Mouse (Mus musculus): ENCODE measurements at regions not wholly inside any gene's neighbourhood (a gene's known extent, or its start where the extent isn't known, plus 50 kb on each side); places are given as distances from the start of the nearest gene placed in this dataset.
"Not testable (repeated sequence)": the region's sequence is repeated elsewhere in the genome, so short reads cannot be mapped to it uniquely, and the experiment has no call there.

DNA sequence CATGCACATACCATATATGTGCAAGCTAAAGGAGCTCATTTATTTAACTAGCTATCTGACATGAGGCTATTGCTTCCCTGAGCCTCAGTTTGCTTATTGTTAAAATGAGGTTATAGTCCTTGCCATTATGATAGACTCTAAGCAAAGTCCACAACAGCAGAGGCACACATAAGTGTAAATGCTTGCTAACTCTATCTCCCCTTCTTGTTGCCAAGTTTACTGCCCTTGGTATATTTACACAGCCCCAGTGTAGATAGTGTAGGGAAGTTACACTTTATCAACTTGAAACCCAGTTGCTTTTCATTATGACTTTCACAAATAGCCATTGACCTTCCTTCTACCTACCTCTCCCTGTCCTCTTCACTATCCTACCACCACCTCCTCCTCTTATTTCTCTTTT is 782.6 kb upstream of the Agtr1b start:
- DNase-seq (ENCODE audit: low read depth, low spot score): no peak

DNA sequence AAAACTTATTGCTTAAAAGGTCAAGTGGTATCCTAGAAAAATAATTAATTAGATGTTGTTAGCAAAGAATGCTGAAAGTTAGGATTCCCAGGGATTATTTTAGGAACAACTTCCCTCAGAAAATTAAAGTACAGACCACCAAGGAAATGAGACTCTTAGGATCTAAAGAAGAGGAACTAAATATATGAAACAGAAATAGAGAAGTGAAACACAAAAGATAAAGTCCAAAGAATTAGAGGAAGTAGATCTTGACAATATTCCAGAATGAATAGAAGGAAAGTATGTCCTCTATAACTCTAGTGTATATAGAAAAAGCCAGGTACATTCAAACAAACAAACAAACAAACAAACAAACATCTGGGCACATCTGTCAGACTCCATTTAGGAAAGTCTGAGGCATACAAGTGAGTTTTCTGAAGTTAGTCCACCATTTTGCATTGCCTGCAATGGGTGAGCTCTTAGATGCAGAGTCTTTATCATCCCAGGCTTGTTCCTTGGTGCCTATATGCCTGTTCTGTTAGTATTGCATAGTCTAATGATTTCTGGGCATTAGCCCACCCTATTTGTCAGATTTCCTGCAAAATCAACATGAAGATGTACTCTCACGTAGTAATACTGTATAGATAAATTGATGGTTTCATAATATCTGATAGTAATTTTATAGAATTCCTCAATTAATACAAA is 762.0 kb upstream of the Agtr1b start:
- DNase-seq (ENCODE audit: low read depth, low spot score): no peak

DNA sequence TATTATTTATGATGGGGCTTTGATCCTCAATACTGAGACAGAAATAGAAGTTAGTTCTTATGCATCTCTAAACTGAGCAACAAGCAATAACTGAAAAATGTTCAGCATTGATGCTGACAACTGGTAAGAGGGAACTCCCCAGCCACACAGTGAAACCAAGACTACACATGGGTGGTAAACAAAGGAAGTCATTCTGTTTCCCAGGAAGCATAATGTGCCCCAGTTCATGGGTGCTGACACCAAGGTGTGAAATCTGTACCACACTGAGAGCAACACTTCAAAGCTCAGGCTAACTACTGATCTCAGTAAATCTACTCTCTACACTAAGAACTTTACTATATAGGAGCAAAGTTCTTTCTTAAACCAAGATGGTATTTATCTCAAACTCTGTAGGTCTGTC is 759.2 kb upstream of the Agtr1b start:
- DNase-seq (ENCODE audit: low read depth, low spot score): no peak

DNA sequence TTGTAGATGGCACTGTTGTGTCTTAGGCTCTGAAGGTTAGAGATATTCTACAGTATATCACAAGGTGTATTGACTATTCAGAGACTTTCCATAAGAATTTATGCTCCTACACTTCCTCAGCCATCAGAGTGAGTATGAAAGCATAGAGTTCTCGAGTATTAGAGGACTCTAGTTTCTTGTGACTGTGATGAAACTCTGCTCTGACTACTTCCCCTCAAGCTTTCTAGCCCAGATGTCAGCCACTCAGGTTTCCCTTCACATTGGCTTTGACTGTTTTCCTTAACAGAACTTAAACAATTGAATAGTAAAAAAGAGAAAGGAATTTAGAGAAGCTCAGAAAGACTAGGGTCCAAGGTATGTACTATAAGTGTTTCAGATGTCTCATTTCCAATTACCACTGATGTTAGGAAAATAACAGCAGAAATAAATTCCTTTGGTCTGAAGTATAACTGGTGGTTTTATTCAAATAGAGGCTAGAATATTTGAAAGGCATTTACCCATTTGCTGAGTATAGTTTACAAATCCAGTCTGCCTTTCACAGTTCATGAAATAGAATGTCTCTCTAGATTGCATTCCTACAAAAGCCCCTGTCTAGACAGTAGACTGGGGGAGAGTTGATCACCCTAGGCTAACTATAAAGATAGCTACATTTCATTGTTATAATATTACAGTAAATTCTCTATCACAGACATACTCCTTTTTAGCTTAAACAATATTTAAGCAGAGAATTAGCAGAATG is 751.4 kb upstream of the Agtr1b start:
- no peak for DNase-seq (ENCODE audit: low read depth, low spot score)

DNA sequence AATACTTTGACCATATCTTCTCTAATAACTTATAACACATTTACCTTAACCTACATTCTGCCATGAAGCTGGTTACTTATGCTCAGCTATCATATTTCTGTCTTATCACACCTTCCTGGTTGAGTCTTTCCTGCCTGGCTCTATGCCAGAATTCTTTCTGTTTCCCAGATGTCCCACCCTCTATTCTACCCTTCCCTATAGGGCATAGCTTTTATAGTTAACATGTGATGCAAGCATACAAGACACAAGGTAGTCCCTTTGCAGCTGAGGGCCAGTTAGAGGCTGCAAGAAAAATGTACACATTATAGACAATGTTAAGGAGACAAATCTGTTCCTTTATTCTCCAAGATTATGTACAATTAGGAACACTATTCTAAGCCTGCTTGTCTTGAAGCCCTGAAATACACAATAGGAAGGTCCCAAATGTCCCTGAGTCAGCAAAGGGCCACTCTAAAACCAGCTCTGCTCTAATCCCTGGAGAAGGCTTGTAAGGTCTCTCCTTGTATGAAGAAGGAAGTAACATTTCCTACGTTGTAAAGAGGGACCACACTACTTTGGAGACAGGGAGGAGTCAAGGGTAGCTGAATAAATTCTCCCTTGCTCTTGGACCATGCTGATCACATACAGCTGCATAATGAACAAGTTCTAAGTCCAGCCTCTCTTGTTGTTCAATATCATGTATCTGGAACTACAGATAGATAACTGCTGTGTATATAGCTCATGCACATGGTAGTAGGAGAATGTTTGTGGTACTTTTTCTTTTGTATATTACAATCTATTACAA is 745.0 kb upstream of the Agtr1b start:
- no peak for DNase-seq (ENCODE audit: low read depth, low spot score)

DNA sequence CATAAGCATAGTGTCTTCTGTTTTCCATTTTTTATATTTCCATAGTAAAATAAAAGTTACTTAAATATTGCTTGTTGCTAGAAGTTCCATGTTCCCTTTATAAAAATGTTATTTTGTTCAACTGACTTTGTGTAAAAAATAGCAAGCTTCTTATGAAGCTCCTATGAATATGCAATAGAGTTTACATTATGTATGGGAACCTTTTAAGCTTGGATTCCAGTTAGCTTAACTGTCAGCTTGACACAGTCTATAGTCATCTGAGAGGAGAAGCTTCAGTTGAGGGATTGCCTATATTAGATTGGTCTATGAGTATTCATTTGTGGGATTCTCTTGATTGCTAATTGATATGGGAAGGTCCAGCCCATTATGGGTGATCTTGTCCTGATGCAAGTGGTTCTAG is 723.2 kb upstream of the Agtr1b start:
- no peak for DNase-seq (ENCODE audit: low read depth, low spot score)

DNA sequence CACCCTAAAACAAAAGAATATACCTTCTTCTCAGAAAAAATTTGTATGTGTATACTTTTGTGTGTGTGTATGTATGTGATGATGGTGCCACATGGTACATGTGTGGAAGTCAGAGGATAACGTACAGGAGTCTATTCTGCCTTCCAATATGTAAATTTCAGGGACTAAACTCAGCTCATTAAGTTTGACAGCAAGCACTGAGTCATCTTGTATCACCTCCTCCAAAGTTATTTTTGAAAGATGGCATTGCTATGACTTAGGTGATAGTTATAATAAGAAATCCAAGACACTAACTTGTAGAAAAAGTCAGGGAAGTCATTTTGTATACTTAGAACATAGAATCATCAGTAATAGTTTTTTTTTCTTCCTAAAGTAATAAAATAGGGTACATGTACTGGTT is 719.4 kb upstream of the Agtr1b start:
- no peak for DNase-seq (ENCODE audit: low read depth, low spot score)

DNA sequence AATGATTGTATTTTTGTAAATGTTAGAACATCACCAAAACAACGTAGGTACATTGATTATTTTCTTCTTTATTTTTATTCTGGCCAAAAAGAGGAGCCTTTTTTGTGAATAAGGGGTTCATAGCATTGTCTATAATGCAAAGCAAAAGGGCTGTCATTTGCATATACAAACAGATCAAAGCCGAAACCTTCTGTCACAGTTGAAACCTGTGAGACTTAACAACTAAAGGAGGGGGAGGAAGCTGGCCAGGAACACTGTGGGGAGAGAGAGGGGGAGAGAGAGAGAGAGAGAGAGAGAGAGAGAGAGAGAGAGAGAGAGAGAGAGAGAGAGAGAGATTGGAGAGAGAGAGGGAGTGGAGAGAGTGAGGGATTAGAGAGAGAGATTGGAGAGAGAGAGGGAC is 710.6 kb upstream of the Agtr1b start:
- no peak for DNase-seq (ENCODE audit: low read depth, low spot score)

DNA sequence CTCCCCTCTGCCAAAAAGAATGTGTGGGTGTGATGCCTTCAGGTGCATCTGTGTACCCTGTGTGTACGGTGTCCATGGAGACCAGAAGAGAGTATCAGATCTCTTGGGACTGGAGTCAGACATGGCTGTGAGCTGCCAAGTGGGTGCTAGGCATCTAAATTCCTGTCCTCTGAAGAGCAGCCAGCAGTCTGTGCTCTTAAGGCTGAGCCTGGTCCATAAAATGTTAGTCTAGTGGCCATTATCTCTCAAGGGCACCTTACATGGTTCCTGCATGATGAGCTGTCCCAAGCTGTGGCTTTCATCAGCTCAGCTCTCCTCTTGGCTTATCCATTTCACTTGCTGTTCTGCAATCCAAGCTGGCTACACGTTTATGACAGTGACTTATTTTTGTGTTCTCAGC is 686.4 kb upstream of the Agtr1b start:
- DNase-seq (ENCODE audit: low read depth, low spot score): not testable (repeated sequence)

DNA sequence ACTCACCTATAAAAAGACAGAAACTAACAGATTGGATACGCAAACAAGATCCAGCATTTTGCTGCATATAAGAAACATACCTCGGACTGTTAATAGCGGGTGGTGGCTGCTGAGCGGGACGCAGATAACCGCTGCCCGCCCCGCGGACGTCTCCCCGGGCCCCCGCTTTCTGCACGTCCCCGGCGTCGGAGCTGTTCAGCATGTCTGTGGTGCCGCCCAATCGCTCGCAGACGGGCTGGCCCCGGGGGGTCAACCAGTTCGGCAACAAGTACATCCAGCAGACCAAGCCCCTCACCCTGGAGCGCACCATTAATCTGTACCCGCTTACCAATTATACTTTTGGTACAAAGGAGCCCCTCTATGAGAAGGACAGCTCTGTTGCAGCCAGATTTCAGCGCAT is 682.4 kb upstream of the Agtr1b start:
- DNase-seq (ENCODE audit: low read depth, low spot score): not testable (repeated sequence)

DNA sequence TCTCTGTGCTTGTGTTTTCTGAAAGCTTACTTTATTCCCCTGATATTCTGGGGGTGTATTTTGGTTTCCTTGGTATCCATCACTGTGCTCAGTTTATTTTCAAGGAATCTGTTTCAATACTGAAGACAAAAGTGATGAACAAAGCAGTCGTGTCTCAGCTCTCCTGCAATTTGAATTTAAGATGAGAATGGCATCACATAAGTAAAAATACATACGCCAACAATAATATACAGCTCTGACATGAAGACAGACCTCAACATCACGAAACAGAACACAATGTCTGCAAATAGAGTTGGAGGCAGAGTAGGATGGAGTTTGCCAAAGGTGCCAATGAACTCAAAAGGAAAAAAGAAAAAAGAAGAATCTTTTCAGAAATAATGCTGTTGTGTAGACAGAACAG is 679.0 kb upstream of the Agtr1b start:
- DNase-seq (ENCODE audit: low read depth, low spot score): no peak

DNA sequence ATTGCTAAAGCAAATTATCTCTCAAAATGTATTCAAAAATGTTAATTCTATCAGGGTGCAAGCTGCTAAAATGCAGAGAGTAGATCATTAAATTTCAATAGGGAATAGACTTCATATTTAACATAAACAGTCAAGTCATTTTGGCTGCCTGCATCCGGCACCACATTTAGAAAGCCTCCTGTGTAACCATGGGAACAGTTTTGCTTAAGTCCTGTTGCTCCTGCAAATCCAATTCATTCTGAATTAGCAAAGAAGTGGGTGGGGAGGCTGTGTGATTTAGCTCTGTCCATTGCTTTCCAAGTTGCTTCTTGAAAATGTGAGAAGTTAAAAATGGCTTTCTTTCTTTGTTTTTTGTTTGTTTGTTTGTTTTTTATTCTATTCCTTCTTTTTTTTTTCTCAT is 658.9 kb upstream of the Agtr1b start:
- no peak for DNase-seq (ENCODE audit: low read depth, low spot score)

DNA sequence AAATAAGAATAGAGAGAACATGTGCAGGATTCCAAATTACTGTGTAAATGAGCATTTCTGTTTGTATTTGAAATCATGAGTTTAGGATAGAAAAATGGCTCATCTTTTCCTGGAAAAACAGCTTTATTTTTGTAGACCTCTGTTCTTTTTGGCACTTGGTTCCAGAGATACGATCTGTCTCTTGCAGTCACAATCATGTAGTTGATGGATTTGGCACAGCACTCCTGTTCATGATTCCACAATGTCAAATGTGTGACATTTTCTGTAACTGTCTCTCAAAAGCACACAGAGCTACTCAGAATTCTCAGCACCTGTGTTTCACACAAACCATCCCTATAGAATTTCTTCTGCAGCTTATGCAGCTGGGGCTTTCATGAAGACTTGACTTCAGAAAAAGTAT is 654.0 kb upstream of the Agtr1b start:
- DNase-seq (ENCODE audit: low read depth, low spot score): no peak

DNA sequence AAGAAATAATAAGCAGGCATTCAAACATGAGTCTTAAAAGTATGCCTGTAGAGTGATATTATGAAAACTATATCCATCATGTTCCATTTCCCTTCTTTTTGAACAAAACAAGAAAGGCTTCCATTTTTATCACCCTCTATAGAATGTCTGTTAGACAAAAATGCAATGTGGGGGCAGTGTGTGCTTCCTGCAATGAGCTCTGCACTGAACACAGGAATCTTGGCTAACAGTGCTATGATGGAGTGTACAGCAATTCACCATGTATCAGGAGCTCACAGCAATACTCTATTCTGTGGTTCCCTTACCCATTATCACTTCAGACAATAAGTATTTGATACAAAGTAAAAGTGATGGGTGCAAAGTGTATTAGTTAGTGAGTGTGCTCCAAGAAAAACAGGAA is 653.3 kb upstream of the Agtr1b start:
- DNase-seq (ENCODE audit: low read depth, low spot score): no peak

DNA sequence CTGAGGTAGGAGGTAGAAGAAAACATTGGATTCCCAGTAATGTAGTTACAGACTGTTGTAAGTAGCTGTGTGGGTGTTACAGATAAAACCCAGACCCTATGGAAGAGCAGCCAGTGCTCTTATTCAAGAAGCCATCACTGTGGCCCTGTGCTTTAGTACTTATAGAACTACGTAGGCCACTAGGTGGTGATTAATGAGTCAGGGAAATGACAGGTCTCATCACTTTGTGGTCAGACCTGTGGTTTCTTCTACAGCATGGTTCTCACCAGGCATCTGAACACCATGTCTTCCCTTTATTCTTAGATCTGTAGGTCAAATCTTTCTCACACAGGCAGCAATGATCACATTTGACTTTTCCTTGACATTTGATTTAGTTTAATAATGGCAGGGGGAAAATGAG is 642.7 kb upstream of the Agtr1b start:
- no peak for DNase-seq (ENCODE audit: low read depth, low spot score)

DNA sequence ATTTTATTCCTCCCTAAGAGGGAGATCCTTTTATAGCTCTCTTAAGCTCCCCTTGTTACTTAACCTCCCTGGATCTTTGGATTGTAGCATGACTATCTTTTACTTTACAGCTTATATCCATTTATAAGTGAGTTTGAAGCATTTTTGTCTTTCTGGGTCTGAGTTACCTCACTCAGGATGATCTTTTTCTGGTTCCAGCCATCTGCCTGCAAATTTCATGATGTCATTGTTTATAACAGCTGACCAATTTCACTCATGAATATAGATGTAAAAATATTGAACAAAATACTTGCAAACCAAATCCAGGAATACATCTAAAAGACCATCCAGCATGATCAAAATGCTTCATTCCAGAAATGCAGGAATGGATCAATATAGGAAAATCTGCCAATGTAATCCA is 631.3 kb upstream of the Agtr1b start:
- no peak for DNase-seq (ENCODE audit: low read depth, low spot score)

DNA sequence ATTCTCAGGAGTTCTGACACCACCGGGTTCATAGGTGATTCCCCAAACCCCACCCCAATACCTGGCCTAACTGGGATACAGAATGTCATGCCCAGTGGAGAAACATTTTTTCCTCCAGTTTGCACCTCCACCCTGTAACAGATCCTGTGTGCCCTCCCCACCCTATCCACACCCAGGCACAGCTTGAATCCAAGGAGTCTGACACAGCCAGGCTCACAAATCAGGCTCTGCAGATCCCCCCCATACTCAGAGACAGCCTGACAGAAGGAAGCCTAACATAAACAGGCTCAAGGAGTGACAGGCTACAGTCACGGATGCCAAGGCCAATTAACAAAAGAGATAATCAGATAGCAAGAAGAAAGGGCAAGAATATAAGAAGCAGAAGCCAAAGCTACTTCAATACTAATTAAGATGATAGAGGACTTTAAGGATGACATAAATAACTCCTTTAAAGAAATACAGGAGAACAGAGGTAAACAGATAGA is 622.6 kb upstream of the Agtr1b start:
- no peak for DNase-seq (ENCODE audit: low read depth, low spot score)

DNA sequence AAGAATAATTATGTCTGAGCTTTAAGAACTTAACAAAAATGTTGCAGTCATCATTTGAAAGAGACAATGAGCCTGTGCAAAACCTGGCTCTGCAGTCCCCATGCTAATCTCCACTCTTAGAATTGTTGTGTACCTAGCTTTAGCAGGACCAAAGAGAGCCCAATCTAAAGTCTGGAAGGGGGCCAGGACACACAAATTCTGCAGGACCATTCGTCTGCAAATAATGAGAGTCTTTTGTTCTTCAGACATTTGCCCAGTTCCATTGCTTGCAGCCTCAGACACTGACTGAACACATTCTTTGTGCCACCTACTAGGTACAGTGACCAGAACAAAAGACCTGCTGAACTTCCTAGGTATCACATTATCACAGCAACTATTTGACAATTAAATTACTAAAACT is 620.0 kb upstream of the Agtr1b start:
- peak; percentile 10 for DNase-seq (ENCODE audit: low read depth, low spot score)

DNA sequence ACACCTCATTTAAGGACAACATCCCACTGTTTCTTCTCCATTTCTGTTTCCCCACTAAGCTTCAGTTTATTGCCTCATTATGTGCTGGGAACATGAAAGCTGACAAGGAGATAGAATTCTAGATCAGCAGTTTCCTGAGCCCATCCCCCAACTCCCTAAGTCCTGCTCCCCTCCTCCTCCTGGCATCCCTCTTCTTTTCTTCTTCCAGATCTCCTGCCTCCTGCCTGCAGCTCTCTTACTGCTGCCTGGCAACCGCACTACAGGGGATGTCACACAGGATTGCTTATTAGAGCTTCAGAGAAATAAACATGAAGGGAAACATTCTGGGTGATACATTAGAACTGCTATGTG is 619.4 kb upstream of the Agtr1b start:
- peak; percentile 6 for DNase-seq (ENCODE audit: low read depth, low spot score)

DNA sequence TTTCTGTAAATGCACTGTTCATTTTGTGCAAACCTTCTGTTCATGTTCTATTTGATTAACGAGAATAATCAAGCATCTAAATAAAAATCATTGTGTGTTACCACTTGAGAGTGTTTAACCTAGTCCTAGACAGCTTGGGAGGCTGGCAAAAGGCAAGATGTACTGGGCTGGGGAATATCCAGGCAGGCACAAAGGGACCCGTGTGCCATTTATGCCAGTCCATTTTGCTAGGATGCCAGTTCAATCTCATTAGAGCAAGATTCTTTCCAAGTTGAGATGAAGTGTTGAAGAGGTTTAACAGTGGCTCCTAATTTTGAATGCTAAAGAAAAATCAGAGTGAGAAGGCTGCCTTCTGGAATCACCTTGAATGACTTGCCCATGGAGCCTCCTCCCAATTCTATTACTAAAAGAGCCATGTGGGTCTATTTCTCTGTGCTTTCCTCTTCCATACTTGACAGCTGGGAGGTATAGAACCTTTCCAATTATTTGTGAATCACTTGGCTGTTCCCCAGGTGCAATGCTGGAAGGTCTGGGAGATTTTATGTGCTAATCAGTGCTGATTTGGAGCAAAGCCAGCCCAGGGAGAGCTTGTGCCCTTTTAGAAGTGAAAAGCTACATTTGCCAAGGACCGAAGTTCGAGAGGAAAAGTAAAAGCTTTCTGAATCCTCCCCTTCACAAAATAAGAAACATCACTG is 618.9 kb upstream of the Agtr1b start:
- no peak for DNase-seq (ENCODE audit: low read depth, low spot score)

DNA sequence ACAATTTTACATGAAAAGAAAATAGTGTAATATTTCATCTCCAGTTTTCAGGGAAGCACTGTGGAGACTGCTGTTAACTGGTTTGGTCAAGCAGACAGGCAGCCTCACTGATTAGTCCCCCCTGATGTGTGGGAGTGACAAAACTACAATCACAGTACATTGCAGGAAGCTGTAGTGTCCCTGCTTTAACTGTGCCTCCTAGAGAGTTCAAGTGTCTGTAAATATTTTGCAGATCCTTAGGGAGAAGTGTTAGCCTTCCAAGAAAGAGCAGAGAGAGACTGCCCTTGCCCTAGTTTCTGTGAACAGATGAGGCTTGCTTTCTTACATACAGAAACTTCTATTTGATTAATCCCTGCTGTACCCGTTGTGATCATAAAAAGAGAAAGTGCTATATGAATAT is 617.2 kb upstream of the Agtr1b start:
- no peak for DNase-seq (ENCODE audit: low read depth, low spot score)

DNA sequence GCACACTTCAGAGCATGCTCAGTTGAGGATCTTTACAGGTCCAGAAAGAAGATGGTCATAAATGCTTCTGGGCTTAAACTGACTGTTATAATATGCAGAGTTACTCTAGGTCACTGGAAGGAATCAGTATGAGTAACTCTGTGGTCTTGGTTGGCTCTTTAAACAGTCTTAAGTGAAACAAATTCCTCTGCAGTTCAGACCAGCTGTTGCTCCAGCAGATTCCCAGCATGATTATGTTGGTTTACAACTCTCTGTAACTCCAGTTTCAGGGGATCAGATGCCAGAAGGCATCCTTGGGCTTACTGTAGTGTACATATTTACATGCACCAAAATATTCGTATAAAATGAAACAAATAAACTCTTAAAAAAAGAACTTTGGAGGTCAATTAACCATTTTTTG is 606.1 kb upstream of the Agtr1b start:
- DNase-seq (ENCODE audit: low read depth, low spot score): peak; percentile 8
